Mouse (Mus musculus): Measurements from ENCODE around the gene Arvcf.

Gene Arvcf

GRCm38 (mm10) chr16:18387704-18388582 is 40.0 kb downstream of the Arvcf start:
- DNase-seq (ENCODE audit: low read depth, low spot score): no peak

- no peak for DNase-seq (ENCODE audit: low read depth, low spot score)
Measured at GRCm38 (mm10) chr16:18388583-18389435, 40.8 kb downstream of the Arvcf start.

GRCm38 (mm10) chr16:18390399-18390798 is 42.4 kb downstream of the Arvcf start:
- DNase-seq (ENCODE audit: low read depth, low spot score): no peak

- no peak for DNase-seq (ENCODE audit: low read depth, low spot score)
Measured at GRCm38 (mm10) chr16:18391127-18391526, 43.1 kb downstream of the Arvcf start.

- DNase-seq (ENCODE audit: low read depth, low spot score): no peak
Measured at GRCm38 (mm10) chr16:18391728-18392127, 43.7 kb downstream of the Arvcf start.

GRCm38 (mm10) chr16:18392469-18393426 is 44.8 kb downstream of the Arvcf start:
- no peak for DNase-seq (ENCODE audit: low read depth, low spot score)

- DNase-seq (ENCODE audit: low read depth, low spot score): no peak
Measured at GRCm38 (mm10) chr16:18393595-18393994, 45.6 kb downstream of the Arvcf start.

GRCm38 (mm10) chr16:18394056-18394455 is 46.1 kb downstream of the Arvcf start:
- DNase-seq (ENCODE audit: low read depth, low spot score): no peak

- no peak for DNase-seq (ENCODE audit: low read depth, low spot score)
Measured at GRCm38 (mm10) chr16:18394777-18395619, 47.0 kb downstream of the Arvcf start.

GRCm38 (mm10) chr16:18395620-18396036 is 47.6 kb downstream of the Arvcf start:
- DNase-seq (ENCODE audit: low read depth, low spot score): no peak

- DNase-seq (ENCODE audit: low read depth, low spot score): no peak
Measured at GRCm38 (mm10) chr16:18396201-18396600, 48.2 kb downstream of the Arvcf start.

- DNase-seq (ENCODE audit: low read depth, low spot score): no peak
Measured at GRCm38 (mm10) chr16:18396791-18397621, 49.0 kb downstream of the Arvcf start.

- no peak for DNase-seq (ENCODE audit: low read depth, low spot score)
Measured at GRCm38 (mm10) chr16:18400028-18400427, 52.0 kb downstream of the Arvcf start.

- no peak for DNase-seq (ENCODE audit: low read depth, low spot score)
Measured at GRCm38 (mm10) chr16:18400472-18401216, 52.7 kb downstream of the Arvcf start.

- no peak for DNase-seq (ENCODE audit: low read depth, low spot score)
Measured at GRCm38 (mm10) chr16:18403285-18403684, 55.3 kb downstream of the Arvcf start.

- DNase-seq (ENCODE audit: low read depth, low spot score): no peak
Measured at GRCm38 (mm10) chr16:18405091-18405854, 57.3 kb downstream of the Arvcf start.

GRCm38 (mm10) chr16:18405876-18406275 is 57.9 kb downstream of the Arvcf start:
- no peak for DNase-seq (ENCODE audit: low read depth, low spot score)

- no peak for DNase-seq (ENCODE audit: low read depth, low spot score)
Measured at GRCm38 (mm10) chr16:18406293-18406692, 58.3 kb downstream of the Arvcf start.
